Mouse (Mus musculus) spleen, adult 2 months (tissue): Measurements from ENCODE around the gene Parp16.

Source experiments
- CTCF ChIP-seq: fragments of 200-500 bp; IDR thresholded peaks from 2 replicates; pipeline ENCODE4 v1.5.1; 2011; ENCODE audit warnings: mild to moderate bottlenecking, inconsistent platforms; ENCODE audit not compliant: insufficient read depth, insufficient read length, insufficient replicate concordance; ENCODE audit errors: extremely low read depth
- POLR2A ChIP-seq: fragments of 200-500 bp; IDR thresholded peaks from 2 replicates; pipeline ENCODE4 v1.6.1; 2011; ENCODE audit warnings: low read depth, low read length, inconsistent platforms

DNA sequence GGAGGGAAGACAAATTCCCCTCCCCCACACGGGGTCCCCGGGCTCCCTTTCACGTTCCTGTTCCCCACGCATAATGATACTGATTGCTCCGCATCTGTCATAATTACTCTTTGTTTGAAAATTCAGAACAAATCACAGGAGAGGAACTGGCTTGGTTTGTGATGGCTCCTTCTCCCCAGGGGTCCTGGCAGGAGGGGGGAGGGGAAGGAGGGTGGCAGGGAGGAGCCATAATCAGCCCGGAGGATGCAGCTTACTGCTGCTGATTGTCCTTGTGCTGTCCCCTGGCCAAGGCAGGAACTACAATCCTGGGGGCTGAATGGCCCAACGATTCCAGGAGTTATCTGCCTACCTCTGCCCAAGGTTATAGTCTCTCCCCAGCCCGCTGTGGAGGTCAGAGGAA is 38.5 kb upstream of the Parp16 start:
- no peak for TF ChIP-seq POLR2A
- no peak for TF ChIP-seq CTCF
